Mouse (Mus musculus) intestine, postnatal 0 days (tissue): ENCODE data around the gene Dlx3. TPM values are rescaled to one million over a fixed set of nuclear protein-coding genes. Genes with fewer than 3 reads are reported as not detected.

Source experiments
- ATAC-seq: fragments of 200-750 bp; cut with Nextera tagmentation; 2 replicates; pipeline ENCODE4 v1.8.0; 2017; ENCODE audit warnings: mild to moderate bottlenecking, moderate TSS enrichment, moderate library complexity
- H3K27ac ChIP-seq: fragments of 300-500 bp; sonication (generic); 2 replicates; pipeline ENCODE4 v1.5.1; 2014; ENCODE audit warnings: mild to moderate bottlenecking, low read depth, low read length, moderate library complexity
- H3K27me3 ChIP-seq: fragments of 300-500 bp; sonication (generic); replicated peaks from 2 replicates; pipeline ENCODE4 v1.6.1; 2014; ENCODE audit warnings: low read length, mixed read lengths; ENCODE audit not compliant: control insufficient read depth, insufficient read depth
- H3K36me3 ChIP-seq: fragments of 300-500 bp; sonication (generic); 2 replicates; pipeline ENCODE4 v1.6.1; 2014; ENCODE audit warnings: mild to moderate bottlenecking, moderate library complexity; ENCODE audit not compliant: control insufficient read depth, insufficient read depth
- H3K4me1 ChIP-seq: fragments of 300-500 bp; sonication (generic); replicated peaks from 2 replicates; pipeline ENCODE4 v1.6.1; 2014; ENCODE audit warnings: antibody characterized with exemption, low read length, mixed read lengths; ENCODE audit not compliant: control insufficient read depth, insufficient read depth
- H3K4me2 ChIP-seq: fragments of 300-500 bp; sonication (generic); replicated peaks from 2 replicates; pipeline ENCODE4 v1.6.1; 2014; ENCODE audit warnings: low read depth, mild to moderate bottlenecking, moderate library complexity
- H3K4me3 ChIP-seq: fragments of 300-500 bp; sonication (generic); 2 replicates; pipeline ENCODE4 v1.5.1; 2014; ENCODE audit warnings: low read depth, low read length
- H3K9ac ChIP-seq: fragments of 300-500 bp; sonication (generic); 2 replicates; pipeline ENCODE4 v1.6.1; 2014; ENCODE audit warnings: mild to moderate bottlenecking, low read depth, low read length
- H3K9me3 ChIP-seq: fragments of 300-500 bp; sonication (generic); 2 replicates; pipeline ENCODE4 v1.6.1; 2016; ENCODE audit warnings: mixed run types; ENCODE audit not compliant: control insufficient read depth
- CTCF ChIP-seq: sonication (generic); IDR thresholded peaks from 2 replicates; pipeline ENCODE4 v1.5.1; 2016; ENCODE audit warnings: low read depth, mild to moderate bottlenecking, control low read depth, antibody characterized with exemption, moderate library complexity
- WGBS: fragments of 180-500 bp; shearing (Covaris S2); extraction: QIAGEN DNeasy Blood & Tissue Kit; methylation state at CpG from one replicate; pipeline ENCODE4 v1.1.7; 2014; 5-methylcytosine and 5-hydroxymethylcytosine counted together
- polyA plus RNA-seq: library from polyadenylated mRNA; unstranded; fragments of >200 nt; fragmentation: Nextera tagmentation; extraction: Ambion mirVana; gene quantifications from 2 replicates; pipeline ENCODE4 v1.2.1, GENCODE M21; 2015

Gene Dlx3
- polyA plus RNA-seq, 1 experiment from 2014 or later = 0.44 TPM

- H3K27me3 ChIP-seq = peaks cover 13% of the 10 kb centered on the region; the same call in 1 of the 2 replicates
- H3K27ac ChIP-seq = no peak overlapping the region
- no peaks in the 10 kb centered on the region for H3K36me3 ChIP-seq
- TF ChIP-seq CTCF = no peak
- no peaks in the 10 kb centered on the region; the same call in 1 of the 2 replicates for H3K4me1 ChIP-seq
- H3K4me3 ChIP-seq = no peak overlapping the region
- H3K9me3 ChIP-seq = 0 out of 2 replicates have a peak, but pooled peaks cover 3% of the 10 kb centered on the region
- no peak overlapping the region for H3K9ac ChIP-seq
- no peak for ATAC-seq
- 83% methylated on average over 19 of the region's 19 CpGs for WGBS
- no peak overlapping the region for H3K4me2 ChIP-seq
Observed at GRCm38 (mm10) chr11:95102161-95102904, 17.6 kb upstream of the Dlx3 start.

- Histone ChIP-seq H3K36me3 (no peaks in the 10 kb centered on the region), H3K27ac (no peak overlapping the region), H3K4me2 (no peak overlapping the region), H3K4me3 (no peak overlapping the region), H3K9ac (no peak overlapping the region), H3K27me3 (peaks cover 13% of the 10 kb centered on the region; the same call in 1 of the 2 replicates), H3K9me3 (0 out of 2 replicates have a peak, but pooled peaks cover 3% of the 10 kb centered on the region), H3K4me1 (no peaks in the 10 kb centered on the region; the same call in 1 of the 2 replicates)
- 29% methylated on average over 6 of the region's 6 CpGs for WGBS
- TF ChIP-seq CTCF = peak; percentile 28; the same call in 1 of the 2 replicates
- ATAC-seq = peak; percentile 39
Observed at GRCm38 (mm10) chr11:95104266-95104665, 15.7 kb upstream of the Dlx3 start.

- no peaks in the 10 kb centered on the region for H3K36me3 ChIP-seq
- H3K9me3 ChIP-seq = 0 out of 2 replicates have a peak, but pooled peaks cover 3% of the 10 kb centered on the region
- H3K4me2 ChIP-seq = peak overlapping the region; percentile 49
- peak; percentile 24; the same call in 1 of the 2 replicates for TF ChIP-seq CTCF
- no peak overlapping the region for H3K27ac ChIP-seq
- H3K4me1 ChIP-seq = no peaks in the 10 kb centered on the region; the same call in 1 of the 2 replicates
- 9% methylated on average over 25 of the region's 25 CpGs for WGBS
- no peak overlapping the region for H3K4me3 ChIP-seq
- H3K27me3 ChIP-seq = peaks cover 13% of the 10 kb centered on the region; the same call in 1 of the 2 replicates
- no peak overlapping the region for H3K9ac ChIP-seq
- ATAC-seq = no peak
Observed at GRCm38 (mm10) chr11:95105274-95105874, 14.5 kb upstream of the Dlx3 start.

GRCm38 (mm10) chr11:95106440-95107236 is 13.3 kb upstream of the Dlx3 start:
- Histone ChIP-seq H3K4me1 (no peaks in the 10 kb centered on the region), H3K4me2 (no peak overlapping the region), H3K9ac (no peak overlapping the region), H3K4me3 (no peak overlapping the region), H3K36me3 (no peaks in the 10 kb centered on the region), H3K9me3 (0 out of 2 replicates have a peak, but pooled peaks cover 3% of the 10 kb centered on the region), H3K27ac (no peak overlapping the region), H3K27me3 (peaks cover 13% of the 10 kb centered on the region; the same call in 1 of the 2 replicates)
- 41% methylated on average over 23 of the region's 23 CpGs for WGBS
- peak; percentile 99 for TF ChIP-seq CTCF
- ATAC-seq = peak; percentile 38; the same call in 1 of the 2 replicates

GRCm38 (mm10) chr11:95109000-95109399 is 10.9 kb upstream of the Dlx3 start:
- H3K9me3 ChIP-seq = no peaks in the 10 kb centered on the region

More at GRCm38 (mm10) chr11:95109000-95109399, 10.9 kb upstream of the Dlx3 start:
- H3K4me2 ChIP-seq = no peak overlapping the region
- H3K4me3 ChIP-seq = no peak overlapping the region
- H3K36me3 ChIP-seq = no peaks in the 10 kb centered on the region
- no peak overlapping the region for H3K27ac ChIP-seq
- no peaks in the 10 kb centered on the region for H3K4me1 ChIP-seq
- no peak for ATAC-seq
- TF ChIP-seq CTCF = no peak
- WGBS = 82% methylated on average over 2 of the region's 2 CpGs
- peaks cover 13% of the 10 kb centered on the region; the same call in 1 of the 2 replicates for H3K27me3 ChIP-seq
- no peak overlapping the region for H3K9ac ChIP-seq
